In genomic region chr8:82017792-82018191, GRCm38 (mm10) we compare ENCODE assay signal across 32 mouse cellular contexts.
DNase-seq lines count a peak whose midpoint lies in the region; ATAC-seq and TF ChIP-seq lines count a peak whose summit lies in the region.
"Had no signal": no experiment of that assay in that cellular context is flagged by ENCODE, and none has a peak within 500 bp of the region (broad histone marks: within the 10 kb centered on the region; RNA-seq: fewer than 3 reads in every experiment).

No protein-coding gene starts in this region.

- H3K27me3 ChIP-seq in forebrain, embryonic 14.5 days (replicated peaks; ENCODE audit: control insufficient read depth, insufficient read depth, low read length) = no peaks in the 10 kb centered on the region
- no peaks in the 10 kb centered on the region for H3K27me3 ChIP-seq in forebrain, postnatal 0 days (ENCODE audit: insufficient read depth, low read length)
- H3K27me3 ChIP-seq: CH12.LX; embryonic facial prominence, embryonic 13.5 days; heart, embryonic 12.5 days; heart, embryonic 15.5 days; hindbrain, embryonic 13.5 days; intestine, embryonic 15.5 days; Patski had no signal

- H3K4me3 ChIP-seq in forebrain, embryonic 14.5 days (ENCODE audit: low read depth, low read length) = no peak overlapping the region
- no peak overlapping the region for H3K4me3 ChIP-seq in forebrain, postnatal 0 days (ENCODE audit: low read depth, low read length)
- no peak overlapping the region for H3K4me3 ChIP-seq in layer of hippocampus, adult 2 months
- H3K4me3 ChIP-seq: embryonic facial prominence, embryonic 10.5 days; embryonic facial prominence, embryonic 13.5 days; erythroblast, embryonic 14.5 days; gastrocnemius, adult 2 months; heart, embryonic 12.5 days; heart, embryonic 15.5 days; hindbrain, embryonic 10.5 days; hindbrain, embryonic 13.5 days; intestine, embryonic 15.5 days had no signal

- ATAC-seq in forebrain, embryonic 14.5 days = peak; percentile 78; the same call in 1 of the 2 replicates
- no peak for ATAC-seq in forebrain, postnatal 0 days
- ATAC-seq: hindbrain, embryonic 16.5 days; intestine, embryonic 15.5 days; Patski had no signal

- TF ChIP-seq CTCF in forebrain, postnatal 0 days (IDR thresholded peaks at IDR 0.05; ENCODE audit: low read depth) = no peak
- no peak for TF ChIP-seq CTCF in layer of hippocampus, adult 2 months (conservative IDR thresholded peaks at IDR 0.05)
- no peak for TF ChIP-seq CTCF in brain, embryonic 14.5 days (IDR thresholded peaks at IDR 0.05; ENCODE audit: borderline replicate concordance, extremely low read depth, insufficient read depth, insufficient read length)

- H3K36me3 ChIP-seq in forebrain, embryonic 14.5 days (ENCODE audit: control insufficient read depth, insufficient read depth, low read length) = no peaks in the 10 kb centered on the region
- H3K36me3 ChIP-seq in forebrain, postnatal 0 days (ENCODE audit: insufficient read depth) = no peaks in the 10 kb centered on the region
- H3K36me3 ChIP-seq: embryonic facial prominence, embryonic 10.5 days; embryonic facial prominence, embryonic 13.5 days; heart, embryonic 12.5 days; heart, embryonic 15.5 days; hindbrain, embryonic 10.5 days; hindbrain, embryonic 13.5 days; intestine, embryonic 15.5 days had no signal

- no peak for TF ChIP-seq POLR2A in brain, embryonic 14.5 days (IDR thresholded peaks at IDR 0.05; ENCODE audit: borderline replicate concordance, extremely low read depth, insufficient read depth, insufficient read length, poor library complexity, severe bottlenecking)

- no peak overlapping the region for H3K27ac ChIP-seq in forebrain, embryonic 14.5 days (ENCODE audit: low read depth, low read length)
- H3K27ac ChIP-seq in forebrain, postnatal 0 days (ENCODE audit: low read depth, low read length) = no peak overlapping the region
- H3K27ac ChIP-seq in layer of hippocampus, adult 2 months = peak overlapping the region; percentile 25; the same call in 1 of the 2 replicates
- H3K27ac ChIP-seq: embryonic facial prominence, embryonic 10.5 days; embryonic facial prominence, embryonic 13.5 days; gastrocnemius, adult 2 months; heart, embryonic 15.5 days; hindbrain, embryonic 10.5 days; hindbrain, embryonic 13.5 days; intestine, embryonic 15.5 days had no signal

- WGBS in forebrain, embryonic 14.5 days = 39% methylated on average over 5 of the region's 5 CpGs
- WGBS in forebrain, postnatal 0 days = 30% methylated on average over 5 of the region's 5 CpGs

- peaks cover 2% of the 10 kb centered on the region; the same call in 1 of the 2 replicates for H3K4me1 ChIP-seq in forebrain, embryonic 14.5 days (ENCODE audit: control insufficient read depth, insufficient read depth, low read length)
- H3K4me1 ChIP-seq in forebrain, postnatal 0 days (ENCODE audit: insufficient read depth) = no peaks in the 10 kb centered on the region
- H3K4me1 ChIP-seq: embryonic facial prominence, embryonic 10.5 days; heart, embryonic 12.5 days; heart, embryonic 15.5 days; hindbrain, embryonic 10.5 days; intestine, embryonic 15.5 days had no signal

- DNase-seq in forebrain, embryonic 14.5 days (ENCODE audit: low spot score) = peak; percentile 23
- DNase-seq in forebrain, postnatal 0 days = no peak
- no peak for DNase-seq in layer of hippocampus, adult 2 months (ENCODE audit: low spot score in 2 of 2)
- DNase-seq in layer of hippocampus, adult 11-12 months (ENCODE audit: low spot score) = no peak
- peak; percentile 31 for DNase-seq in brain, embryonic 14.5 days (ENCODE audit: low read depth)
- DNase-seq in heart, adult 11 months = no peak
- DNase-seq: adrenal gland, postnatal 10 days; adrenal gland, postnatal 36 days; B cell, adult 2 months; cerebellum, adult 11-12 months; cerebellum, adult 8-10 months; cerebellum, postnatal 10 days; cerebellum, postnatal 36 days; embryo, embryonic 11 days; gastrocnemius, adult 2 months; gastrocnemius, postnatal 14 days; heart, adult 18-20 months; heart, postnatal 10 days; heart, postnatal 36 days; kidney, adult 11 months had no signal

- no peaks in the 10 kb centered on the region for H3K9me3 ChIP-seq in forebrain, embryonic 14.5 days (replicated peaks; ENCODE audit: control insufficient read depth, low read length)
- no peaks in the 10 kb centered on the region for H3K9me3 ChIP-seq in forebrain, postnatal 0 days (ENCODE audit: low read length)
- H3K9me3 ChIP-seq: embryonic facial prominence, embryonic 10.5 days; embryonic facial prominence, embryonic 13.5 days; G1E; heart, embryonic 12.5 days; heart, embryonic 15.5 days; hindbrain, embryonic 10.5 days; hindbrain, embryonic 13.5 days; intestine, embryonic 15.5 days had no signal

- no peak overlapping the region for H3K9ac ChIP-seq in forebrain, embryonic 14.5 days (ENCODE audit: low read length)
- H3K9ac ChIP-seq in forebrain, postnatal 0 days = no peak overlapping the region
- H3K9ac ChIP-seq: embryonic facial prominence, embryonic 13.5 days; heart, embryonic 12.5 days; heart, embryonic 15.5 days; hindbrain, embryonic 13.5 days; intestine, embryonic 15.5 days had no signal

- no peak overlapping the region for H3K4me2 ChIP-seq in forebrain, embryonic 14.5 days (ENCODE audit: low read length)
- no peak overlapping the region for H3K4me2 ChIP-seq in forebrain, postnatal 0 days (ENCODE audit: low read depth)
- H3K4me2 ChIP-seq: embryonic facial prominence, embryonic 13.5 days; heart, embryonic 12.5 days; heart, embryonic 15.5 days; hindbrain, embryonic 13.5 days; intestine, embryonic 15.5 days had no signal

Comparison
In these comparisons a context has a peak if more than half of its experiments do, and no peak if none do; other contexts are left out.
1. DNase-seq: peak in forebrain, embryonic 14.5 days (single experiment) and brain, embryonic 14.5 days (single experiment); none in forebrain, postnatal 0 days (single experiment), layer of hippocampus, adult 2 months (0 of 2), layer of hippocampus, adult 11-12 months (single experiment) and heart, adult 11 months (single experiment).